ENCODE assay signal across 17 mouse cellular contexts in genomic region chr17:55276541-55276940, GRCm38 (mm10).
"Had no signal": no experiment of that assay in that cellular context is flagged by ENCODE, and none has a peak within 500 bp of the region (broad histone marks: within the 10 kb centered on the region; RNA-seq: fewer than 3 reads in every experiment).

No protein-coding gene starts in this region.

- H3K4me2 ChIP-seq: liver, embryonic 12.5 days; lung, embryonic 14.5 days; midbrain, embryonic 12.5 days; neural tube, embryonic 13.5 days; neural tube, embryonic 15.5 days; stomach, embryonic 15.5 days had no signal

- ATAC-seq: liver, embryonic 12.5 days had no signal

- DNase-seq: lung, adult 18-20 months; lung, embryonic 14.5 days; lung, postnatal 10 days; lung, postnatal 4 days; midbrain, embryonic 14.5 days; retina, postnatal 1 day; right cerebral cortex, adult 18-20 months; thymus, adult 2 months; thymus, postnatal 36 days had no signal

- H3K27ac ChIP-seq: liver, embryonic 12.5 days; liver, embryonic 14.5 days; midbrain, embryonic 12.5 days; neural tube, embryonic 13.5 days; neural tube, embryonic 15.5 days; stomach, embryonic 15.5 days; stomach, postnatal 0 days had no signal

- H3K9ac ChIP-seq: liver, embryonic 12.5 days; liver, embryonic 14.5 days; lung, embryonic 14.5 days; midbrain, embryonic 12.5 days; neural tube, embryonic 13.5 days; neural tube, embryonic 15.5 days; stomach, embryonic 15.5 days had no signal

- H3K9me3 ChIP-seq: liver, embryonic 12.5 days; midbrain, embryonic 12.5 days; neural tube, embryonic 13.5 days; neural tube, embryonic 15.5 days; stomach, embryonic 15.5 days had no signal

- H3K4me3 ChIP-seq: liver, embryonic 12.5 days; midbrain, embryonic 12.5 days; myocyte; neural tube, embryonic 13.5 days; neural tube, embryonic 15.5 days; stomach, embryonic 15.5 days had no signal

- H3K4me1 ChIP-seq: liver, embryonic 12.5 days; midbrain, embryonic 12.5 days; neural tube, embryonic 13.5 days; neural tube, embryonic 15.5 days; stomach, embryonic 15.5 days had no signal

- H3K36me3 ChIP-seq: liver, embryonic 12.5 days; midbrain, embryonic 12.5 days; neural tube, embryonic 13.5 days; neural tube, embryonic 15.5 days; stomach, embryonic 15.5 days had no signal

- H3K27me3 ChIP-seq: liver, embryonic 12.5 days; midbrain, embryonic 12.5 days; neural tube, embryonic 13.5 days; neural tube, embryonic 15.5 days; stomach, embryonic 15.5 days had no signal
